Mouse (Mus musculus) hindbrain, postnatal 0 days (tissue): ENCODE measurements around the gene Mthfsd. TPM values are rescaled to one million over a fixed set of nuclear protein-coding genes. Genes with fewer than 3 reads are reported as not detected.

Experiments
- ATAC-seq: fragments of 200-750 bp; cut with Nextera tagmentation; 2 replicates; pipeline ENCODE4 v1.8.0; 2017; ENCODE audit warnings: mild to moderate bottlenecking, moderate TSS enrichment, moderate library complexity
- DNase-seq: peaks from one replicate; pipeline ENCODE4 v3.0.0-alpha.2; 2015; ENCODE audit warnings: low spot score
- H3K27ac ChIP-seq: fragments of 300-500 bp; sonication (generic); 2 replicates; pipeline ENCODE4 v1.5.1; 2014; ENCODE audit warnings: mild to moderate bottlenecking
- H3K27me3 ChIP-seq: fragments of 300-500 bp; sonication (generic); 2 replicates; pipeline ENCODE4 v1.6.1; 2014; ENCODE audit warnings: low read length, mixed read lengths; ENCODE audit not compliant: insufficient read depth
- H3K36me3 ChIP-seq: fragments of 300-500 bp; sonication (generic); 2 replicates; pipeline ENCODE4 v1.6.1; 2014; ENCODE audit warnings: low read length, mixed read lengths; ENCODE audit not compliant: insufficient read depth
- H3K4me1 ChIP-seq: fragments of 300-500 bp; sonication (generic); 2 replicates; pipeline ENCODE4 v1.6.1; 2014; ENCODE audit warnings: antibody characterized with exemption, low read length, mixed read lengths; ENCODE audit not compliant: insufficient read depth
- H3K4me2 ChIP-seq: fragments of 300-500 bp; sonication (generic); 2 replicates; pipeline ENCODE4 v1.6.1; 2014; ENCODE audit warnings: low read depth, mild to moderate bottlenecking, low read length, moderate library complexity, mixed read lengths
- H3K4me3 ChIP-seq: fragments of 300-500 bp; sonication (generic); 2 replicates; pipeline ENCODE4 v1.5.1; 2014; ENCODE audit warnings: low read length
- H3K9ac ChIP-seq: fragments of 300-500 bp; sonication (generic); replicated peaks from 2 replicates; pipeline ENCODE4 v1.6.1; 2014; ENCODE audit warnings: mild to moderate bottlenecking, low read length, moderate library complexity, mixed read lengths
- H3K9me3 ChIP-seq: fragments of 300-500 bp; sonication (generic); 2 replicates; pipeline ENCODE4 v1.6.1; 2016; ENCODE audit warnings: low read length, mixed read lengths
- CTCF ChIP-seq: IDR thresholded peaks from 2 replicates; pipeline ENCODE4 v1.5.1; 2016; ENCODE audit warnings: antibody characterized with exemption, control low read depth, low read depth
- WGBS: fragments of 180-500 bp; shearing (Covaris S2); extraction: QIAGEN DNeasy Blood & Tissue Kit; methylation state at CpG from one replicate; pipeline ENCODE4 v1.1.7; 2014; 5-methylcytosine and 5-hydroxymethylcytosine counted together
- polyA plus RNA-seq: library from polyadenylated mRNA; unstranded; fragments of >200 nt; fragmentation: Nextera tagmentation; extraction: Ambion mirVana; gene quantifications from 2 replicates; pipeline ENCODE4 v1.2.1, GENCODE M21; 2015
- total RNA-seq: library from RNA; depleted of rRNA; stranded (reverse); fragments of >200 nt; gene quantifications from 2 replicates; pipeline ENCODE4 v1.2.3, GENCODE M21; 2014

Gene Mthfsd
- total and polyA plus RNA-seq, 2 experiments from 2014 or later, result 39.9 to 44.4 TPM

DNA sequence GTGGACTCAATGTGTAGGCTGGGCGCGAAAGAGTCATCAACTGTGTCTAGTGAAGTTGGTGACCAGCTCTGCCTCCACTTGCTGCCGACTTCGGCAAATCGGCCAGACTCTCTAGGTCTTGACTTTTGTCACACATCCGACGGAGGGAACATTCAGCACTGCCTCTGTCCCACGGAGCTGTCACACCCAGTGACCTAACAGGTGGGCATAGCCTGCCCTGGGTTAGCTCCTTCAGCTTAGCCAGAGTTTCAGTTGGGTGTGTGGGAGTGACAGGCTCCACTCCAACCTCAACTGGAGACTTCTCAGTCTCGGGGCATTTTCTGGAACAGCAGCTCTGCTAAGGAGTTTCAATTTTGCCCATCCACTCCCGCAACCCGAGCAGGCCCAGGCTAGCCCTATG is 26.3 kb upstream of the Mthfsd start:
- Histone ChIP-seq H3K27ac (no peak overlapping the region), H3K36me3 (no peaks in the 10 kb centered on the region), H3K27me3 (peaks cover 30% of the 10 kb centered on the region), H3K9ac (no peak overlapping the region), H3K4me2 (no peak overlapping the region), H3K4me1 (no peaks in the 10 kb centered on the region), H3K9me3 (no peaks in the 10 kb centered on the region), H3K4me3 (no peak overlapping the region)
- no peak for ATAC-seq
- TF ChIP-seq CTCF, result no peak
- WGBS, result 89% methylated on average over 11 of the region's 11 CpGs
- no peak for DNase-seq

GRCm38 (mm10) chr8:121134102-121134501 is 25.9 kb upstream of the Mthfsd start:
- peaks cover 35% of the 10 kb centered on the region for H3K27me3 ChIP-seq
- H3K9me3 ChIP-seq, result no peaks in the 10 kb centered on the region
- WGBS, result 87% methylated on average over 10 of the region's 10 CpGs

GRCm38 (mm10) chr8:121132961-121133513 is 24.8 kb upstream of the Mthfsd start:
- no peaks in the 10 kb centered on the region for H3K36me3 ChIP-seq
- no peaks in the 10 kb centered on the region; the same call in 1 of the 2 replicates for H3K4me1 ChIP-seq
- H3K27ac ChIP-seq, result no peak overlapping the region
- DNase-seq (no peak), ATAC-seq (no peak)
- no peak overlapping the region for H3K9ac ChIP-seq
- no peaks in the 10 kb centered on the region for H3K9me3 ChIP-seq
- no peak overlapping the region for H3K4me2 ChIP-seq
- WGBS, result 66% methylated on average over 5 of the region's 5 CpGs
- no peak for TF ChIP-seq CTCF
- H3K27me3 ChIP-seq, result peaks cover 45% of the 10 kb centered on the region
- no peak overlapping the region for H3K4me3 ChIP-seq

More at GRCm38 (mm10) chr8:121134102-121134501, 25.9 kb upstream of the Mthfsd start:
- no peak for DNase-seq
- no peak for TF ChIP-seq CTCF
- Histone ChIP-seq H3K9ac (no peak overlapping the region), H3K4me1 (no peaks in the 10 kb centered on the region), H3K4me3 (no peak overlapping the region), H3K27ac (no peak overlapping the region), H3K4me2 (no peak overlapping the region), H3K36me3 (no peaks in the 10 kb centered on the region)
- no peak for ATAC-seq

- Histone ChIP-seq H3K9me3 (no peaks in the 10 kb centered on the region), H3K27ac (no peak overlapping the region), H3K9ac (no peak overlapping the region), H3K4me1 (peaks cover 3% of the 10 kb centered on the region; the same call in 1 of the 2 replicates), H3K36me3 (no peaks in the 10 kb centered on the region), H3K4me3 (no peak overlapping the region), H3K27me3 (peaks cover 70% of the 10 kb centered on the region), H3K4me2 (no peak overlapping the region)
- WGBS, result 34% methylated on average over 5 of the region's 5 CpGs
- peak; percentile 52 for DNase-seq
- no peak for ATAC-seq
- peak; percentile 72 for TF ChIP-seq CTCF
These were observed 22.3 kb upstream of the Mthfsd start for GRCm38 (mm10) chr8:121130522-121130921.

- 22% methylated on average over 16 of the region's 16 CpGs for WGBS
These were observed 21.2 kb upstream of the Mthfsd start for GRCm38 (mm10) chr8:121129265-121129940.

DNA sequence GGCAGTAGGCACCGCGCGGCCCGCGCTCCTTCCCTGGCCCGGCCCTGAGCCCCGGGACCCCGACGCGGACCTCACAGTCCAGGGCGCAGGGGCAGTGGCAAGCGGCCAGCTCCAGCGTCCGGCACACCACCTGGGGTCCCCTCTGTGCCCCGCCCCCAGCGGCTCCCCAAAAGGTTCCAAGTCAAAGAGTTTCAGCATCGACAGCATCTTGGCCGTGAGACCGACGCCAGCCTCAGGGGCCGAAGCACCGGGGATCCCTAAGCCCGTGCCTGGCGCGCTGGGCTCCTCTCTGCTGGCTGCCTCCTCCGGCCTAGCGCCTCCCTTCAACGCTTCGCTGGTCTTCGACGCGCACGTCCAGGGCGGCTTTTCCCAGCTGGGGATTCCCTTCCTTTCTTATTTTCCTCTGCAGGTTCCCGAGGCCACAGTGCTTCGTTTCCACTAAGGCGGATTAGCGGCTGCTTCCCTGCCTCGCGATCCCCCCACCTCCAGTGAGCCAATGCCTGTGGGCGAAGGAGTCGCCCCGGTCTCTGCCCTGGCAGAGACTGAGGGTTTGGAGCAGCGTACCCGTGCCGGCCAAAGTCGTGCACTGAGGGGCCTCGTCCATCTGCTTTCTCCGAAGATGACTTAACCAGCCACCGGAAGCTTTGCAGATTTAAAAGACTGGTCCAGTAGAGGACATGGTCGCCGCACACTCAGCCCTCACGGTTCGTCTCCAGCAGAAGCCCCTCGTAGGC is 20.5 kb upstream of the Mthfsd start:
- 4% methylated on average over 55 of the region's 55 CpGs for WGBS
- no peak overlapping the region for H3K27ac ChIP-seq
- DNase-seq (no peak), ATAC-seq (no peak)
- H3K4me1 ChIP-seq, result peaks cover 3% of the 10 kb centered on the region; the same call in 1 of the 2 replicates
- peaks cover 86% of the 10 kb centered on the region for H3K27me3 ChIP-seq
- TF ChIP-seq CTCF, result no peak
- H3K4me3 ChIP-seq, result peak overlapping the region; percentile 2
- H3K4me2 ChIP-seq, result peak overlapping the region; percentile 41
- no peaks in the 10 kb centered on the region for H3K36me3 ChIP-seq
- H3K9ac ChIP-seq, result no peak overlapping the region
- no peaks in the 10 kb centered on the region for H3K9me3 ChIP-seq

More at GRCm38 (mm10) chr8:121129265-121129940, 21.2 kb upstream of the Mthfsd start:
- H3K4me1 ChIP-seq, result peaks cover 3% of the 10 kb centered on the region; the same call in 1 of the 2 replicates
- TF ChIP-seq CTCF, result no peak
- no peaks in the 10 kb centered on the region for H3K9me3 ChIP-seq
- H3K4me2 ChIP-seq, result no peak overlapping the region; the same call in 1 of the 2 replicates
- ATAC-seq (no peak), DNase-seq (no peak)
- no peaks in the 10 kb centered on the region for H3K36me3 ChIP-seq
- H3K27me3 ChIP-seq, result peaks cover 80% of the 10 kb centered on the region
- no peak overlapping the region for H3K4me3 ChIP-seq
- no peak overlapping the region for H3K27ac ChIP-seq
- no peak overlapping the region for H3K9ac ChIP-seq
